Mouse (Mus musculus) liver, postnatal 0 days (tissue): ENCODE results near the gene Prrc2a.

Experiments used
- CTCF ChIP-seq: sonication (generic); IDR thresholded peaks from 2 replicates; pipeline ENCODE4 v1.5.1; 2016; ENCODE audit warnings: antibody characterized with exemption, low read depth
- EP300 ChIP-seq: IDR thresholded peaks from 2 replicates; pipeline ENCODE4 v1.6.1; 2016; ENCODE audit warnings: antibody characterized with exemption, low read depth, mild to moderate bottlenecking

- no peak for TF ChIP-seq CTCF
- no peak for TF ChIP-seq EP300
Observed at GRCm38 (mm10) chr17:35147922-35148639, 16.6 kb downstream of the Prrc2a start.
